Mouse (Mus musculus) CD4-positive helper T cell, adult 2 months (primary cell): ENCODE results near the gene Lrmp.
"Not testable (repeated sequence)": the region's sequence is repeated elsewhere in the genome, so short reads cannot be mapped to it uniquely, and the experiment has no call there.

Experiments used
- DNase-seq: peaks from one replicate; pipeline ENCODE4 v3.0.0-alpha.2; 2012; ENCODE audit warnings: low read depth, missing footprints, low spot score

Gene Lrmp

GRCm38 (mm10) chr6:145115476-145116097 is at the start of gene Lrmp:
Gene Lrmp (plus strand): TSS chr6:145115653.
- DNase-seq: peak; percentile 78

GRCm38 (mm10) chr6:145066416-145066815 is 49.0 kb upstream of the Lrmp start:
- DNase-seq: no peak

- no peak for DNase-seq
Measured at GRCm38 (mm10) chr6:145067679-145068078, 47.8 kb upstream of the Lrmp start.

- DNase-seq: no peak
Measured at GRCm38 (mm10) chr6:145069397-145069796, 46.1 kb upstream of the Lrmp start.

GRCm38 (mm10) chr6:145069921-145070320 is 45.5 kb upstream of the Lrmp start:
- no peak for DNase-seq

- peak; percentile 42 for DNase-seq
Measured at GRCm38 (mm10) chr6:145074461-145074860, 41.0 kb upstream of the Lrmp start.

- peak; percentile 49 for DNase-seq
Measured at GRCm38 (mm10) chr6:145075088-145075547, 40.3 kb upstream of the Lrmp start.

GRCm38 (mm10) chr6:145075548-145076224 is 39.8 kb upstream of the Lrmp start, which contains the start of gene Bcat1:
Gene Bcat1 (minus strand): TSS chr6:145076184.
- DNase-seq: peak; percentile 49

GRCm38 (mm10) chr6:145076286-145076685 is 39.2 kb upstream of the Lrmp start:
- DNase-seq: no peak

- no peak for DNase-seq
Measured at GRCm38 (mm10) chr6:145079087-145079759, 36.2 kb upstream of the Lrmp start.

GRCm38 (mm10) chr6:145081721-145082120 is 33.7 kb upstream of the Lrmp start:
- DNase-seq: no peak

- DNase-seq: no peak
Measured at GRCm38 (mm10) chr6:145084343-145085117, 30.9 kb upstream of the Lrmp start.

- DNase-seq: no peak
Measured at GRCm38 (mm10) chr6:145088451-145089113, 26.9 kb upstream of the Lrmp start.

- DNase-seq: no peak
Measured at GRCm38 (mm10) chr6:145089373-145089772, 26.1 kb upstream of the Lrmp start.

GRCm38 (mm10) chr6:145090201-145090863 is 25.1 kb upstream of the Lrmp start:
- no peak for DNase-seq

- DNase-seq: no peak
Measured at GRCm38 (mm10) chr6:145090928-145091327, 24.5 kb upstream of the Lrmp start.

GRCm38 (mm10) chr6:145091998-145092397 is 23.5 kb upstream of the Lrmp start:
- DNase-seq: no peak

- DNase-seq: not testable (repeated sequence)
Measured at GRCm38 (mm10) chr6:145093038-145093622, 22.3 kb upstream of the Lrmp start.

- no peak for DNase-seq
Measured at GRCm38 (mm10) chr6:145094431-145094830, 21.0 kb upstream of the Lrmp start.

GRCm38 (mm10) chr6:145100923-145101322 is 14.5 kb upstream of the Lrmp start:
- peak; percentile 59 for DNase-seq
